Mouse (Mus musculus) WW6 (cell line): ENCODE data around the gene Zic1.

ENCODE experiments used
- DNase-seq: peaks from one replicate; pipeline ENCODE4 v3.0.0-alpha.2; 2013; ENCODE audit warnings: low read depth, low spot score

Gene Zic1

GRCm38 (mm10) chr9:91365664-91366063 is at the start of gene Zic1:
Gene Zic1 (minus strand): TSS chr9:91365810.
- no peak for DNase-seq

- DNase-seq, result no peak
These were observed 48.5 kb upstream of the Zic1 start for GRCm38 (mm10) chr9:91414007-91414661.

GRCm38 (mm10) chr9:91409771-91410170 is 44.2 kb upstream of the Zic1 start:
- no peak for DNase-seq

- DNase-seq, result no peak
These were observed 40.7 kb upstream of the Zic1 start for GRCm38 (mm10) chr9:91406258-91406763.

- DNase-seq, result no peak
These were observed 40.2 kb upstream of the Zic1 start for GRCm38 (mm10) chr9:91405753-91406178.

- DNase-seq, result no peak
These were observed 39.5 kb upstream of the Zic1 start for GRCm38 (mm10) chr9:91404905-91405752.

GRCm38 (mm10) chr9:91404229-91404628 is 38.6 kb upstream of the Zic1 start:
- DNase-seq, result no peak

- DNase-seq, result no peak
These were observed 35.9 kb upstream of the Zic1 start for GRCm38 (mm10) chr9:91401471-91401870.

- DNase-seq, result no peak
These were observed 35.0 kb upstream of the Zic1 start for GRCm38 (mm10) chr9:91400482-91401093.

GRCm38 (mm10) chr9:91399976-91400375 is 34.4 kb upstream of the Zic1 start:
- DNase-seq, result no peak

GRCm38 (mm10) chr9:91395066-91395772 is 29.6 kb upstream of the Zic1 start:
- DNase-seq, result no peak

GRCm38 (mm10) chr9:91394211-91394646 is 28.6 kb upstream of the Zic1 start:
- DNase-seq, result no peak

- DNase-seq, result no peak
These were observed 27.9 kb upstream of the Zic1 start for GRCm38 (mm10) chr9:91393376-91394068.

GRCm38 (mm10) chr9:91388173-91388572 is 22.6 kb upstream of the Zic1 start:
- DNase-seq, result no peak

GRCm38 (mm10) chr9:91387740-91388080 is 22.1 kb upstream of the Zic1 start:
- no peak for DNase-seq

- no peak for DNase-seq
These were observed 21.5 kb upstream of the Zic1 start for GRCm38 (mm10) chr9:91386891-91387739.

GRCm38 (mm10) chr9:91386502-91386890 is 20.9 kb upstream of the Zic1 start:
- DNase-seq, result no peak

GRCm38 (mm10) chr9:91385561-91386430 is 20.2 kb upstream of the Zic1 start:
- DNase-seq, result no peak
